Mouse (Mus musculus): Measurements from ENCODE around the gene Olfr322. TPM values are rescaled to one million over a fixed set of nuclear protein-coding genes. Genes with fewer than 3 reads are reported as not detected.
"Not testable (repeated sequence)": the region's sequence is repeated elsewhere in the genome, so short reads cannot be mapped to it uniquely, and the experiment has no call there.

The Olfr322 gene
- polyA plus RNA-seq, 1 experiment, result not detected

DNA sequence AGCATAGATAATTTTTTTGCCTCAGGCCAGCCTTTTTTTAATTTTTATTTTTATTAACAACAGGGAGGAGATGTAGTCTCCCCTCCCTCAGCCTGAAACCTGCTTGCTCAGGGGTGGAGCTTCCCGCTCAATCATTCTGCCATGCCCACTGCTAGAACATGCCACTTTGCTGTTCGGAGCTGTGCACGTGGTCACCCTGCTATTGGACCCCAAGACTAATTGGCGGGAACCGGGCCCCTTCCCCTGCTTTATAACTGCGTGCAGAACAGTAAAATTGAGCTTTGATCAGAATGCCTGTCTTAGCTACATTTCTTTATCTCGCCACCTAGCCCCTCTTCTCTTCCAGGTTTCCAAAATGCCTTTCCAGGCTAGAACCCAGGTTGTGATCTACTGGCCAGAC lies 59.1 kb downstream of the Olfr322 start:
- DNase-seq (ENCODE audit: extremely low spot score in 1 of 2, low spot score in 1 of 2), result not testable (repeated sequence)

Other genes with a start within 250 kb of the Olfr322 start
- gene 1810065E05Rik, start 237.7 kb upstream of the Olfr322 start, polyA plus RNA-seq (2012; rRNA removed), result not detected in 2 replicates
- not detected in 2 replicates for gene Gm12253, start 226.2 kb upstream of the Olfr322 start, polyA plus RNA-seq (2012; rRNA removed)
- not detected in 2 replicates for gene Lypd9, start 205.9 kb upstream of the Olfr322 start, polyA plus RNA-seq (2012; rRNA removed)
- gene Olfr30, start 196.5 kb upstream of the Olfr322 start, polyA plus RNA-seq (2012; rRNA removed), result 0.06 TPM in 1 of 2 replicates, not detected in the other
- gene Olfr332, start 166.2 kb upstream of the Olfr322 start, polyA plus RNA-seq (2012; rRNA removed), result 0.02 TPM in 1 of 2 replicates, not detected in the other
- not detected in 2 replicates for gene Olfr331, start 156.2 kb upstream of the Olfr322 start, polyA plus RNA-seq (2012; rRNA removed)
- not detected in 2 replicates for gene Olfr330, start 123.9 kb upstream of the Olfr322 start, polyA plus RNA-seq (2012; rRNA removed)
- not detected in 2 replicates for gene Olfr329-ps, start 112.4 kb upstream of the Olfr322 start, polyA plus RNA-seq (2012; rRNA removed)
- gene Olfr328, start 103.1 kb upstream of the Olfr322 start, polyA plus RNA-seq (2012; rRNA removed), result not detected in 2 replicates
- gene Olfr224, start 88.2 kb upstream of the Olfr322 start, polyA plus RNA-seq (2012; rRNA removed), result not detected in 2 replicates
- gene Olfr325, start 81.1 kb upstream of the Olfr322 start, polyA plus RNA-seq (2012; rRNA removed), result not detected in 2 replicates
- 0.02 and 0.06 TPM in 2 replicates for gene Olfr324, start 63.7 kb upstream of the Olfr322 start, polyA plus RNA-seq (2012; rRNA removed)
- gene 2210407C18Rik, start 42.7 kb upstream of the Olfr322 start, polyA plus RNA-seq (2012; rRNA removed), result not detected in 2 replicates
- not detected in 2 replicates for gene Olfr323, start 28.3 kb upstream of the Olfr322 start, polyA plus RNA-seq (2012; rRNA removed)
- 0.08 and 0.12 TPM in 2 replicates for gene Trim58, start 18.3 kb upstream of the Olfr322 start, polyA plus RNA-seq (2012; rRNA removed)
- gene Olfr320, start 22.3 kb downstream of the Olfr322 start, polyA plus RNA-seq (2012; rRNA removed), result not detected in 2 replicates
- not detected in 2 replicates for gene Olfr319, start 40.4 kb downstream of the Olfr322 start, polyA plus RNA-seq (2012; rRNA removed)
- gene Olfr318, start 65.2 kb downstream of the Olfr322 start, polyA plus RNA-seq (2012; rRNA removed), result not detected in 2 replicates
- 0.06 TPM in 1 of 2 replicates, not detected in the other for gene Olfr317, start 80.4 kb downstream of the Olfr322 start, polyA plus RNA-seq (2012; rRNA removed)
- gene Olfr316, start 94.0 kb downstream of the Olfr322 start, polyA plus RNA-seq (2012; rRNA removed), result 1.7 and 3.6 TPM in 2 replicates
- not detected in 2 replicates for gene Olfr315, start 114.4 kb downstream of the Olfr322 start, polyA plus RNA-seq (2012; rRNA removed)
- gene Olfr314, start 124.2 kb downstream of the Olfr322 start, polyA plus RNA-seq (2012; rRNA removed), result not detected in 2 replicates
- gene Fam183b, start 143.2 kb downstream of the Olfr322 start, polyA plus RNA-seq (2012; rRNA removed), result 1.2 TPM in 2 replicates
- gene Olfr313, start 156.2 kb downstream of the Olfr322 start, polyA plus RNA-seq (2012; rRNA removed), result not detected in 2 replicates
- 0.02 TPM in 1 of 2 replicates, not detected in the other for gene Olfr312, start 170.5 kb downstream of the Olfr322 start, polyA plus RNA-seq (2012; rRNA removed)
- gene Olfr311, start 180.5 kb downstream of the Olfr322 start, polyA plus RNA-seq (2012; rRNA removed), result 0.06 TPM in 1 of 2 replicates, not detected in the other
- 19.7 and 22.5 TPM in 2 replicates for gene Gm12258, start 188.4 kb downstream of the Olfr322 start, polyA plus RNA-seq (2012; rRNA removed)
- gene 2810021J22Rik, start 208.4 kb downstream of the Olfr322 start, polyA plus RNA-seq (2012; rRNA removed), result 6.9 and 7.5 TPM in 2 replicates
- 6.3 and 6.4 TPM in 2 replicates for gene Zfp39, start 245.4 kb downstream of the Olfr322 start, polyA plus RNA-seq (2012; rRNA removed)

Measured in frontal cortex, adult 2 months (tissue).